Mouse (Mus musculus) testis, adult 2 months (tissue): Measurements from ENCODE around the gene Zfp467.
A peak's percentile ranks its signal among the peaks of the same experiment; 100 is the strongest.

Source experiments
- CTCF ChIP-seq: fragments of 200-500 bp; IDR thresholded peaks from 2 replicates; pipeline ENCODE4 v1.5.1; 2012; ENCODE audit warnings: low read depth, mild to moderate bottlenecking, inconsistent platforms, low read length, moderate library complexity; ENCODE audit not compliant: control insufficient read depth, insufficient read depth, insufficient replicate concordance
- POLR2A ChIP-seq: fragments of 200-500 bp; IDR thresholded peaks from 2 replicates; pipeline ENCODE4 v1.6.1; 2012; ENCODE audit warnings: low read depth, mild to moderate bottlenecking, inconsistent platforms, low read length, moderate library complexity; ENCODE audit not compliant: control insufficient read depth

DNA sequence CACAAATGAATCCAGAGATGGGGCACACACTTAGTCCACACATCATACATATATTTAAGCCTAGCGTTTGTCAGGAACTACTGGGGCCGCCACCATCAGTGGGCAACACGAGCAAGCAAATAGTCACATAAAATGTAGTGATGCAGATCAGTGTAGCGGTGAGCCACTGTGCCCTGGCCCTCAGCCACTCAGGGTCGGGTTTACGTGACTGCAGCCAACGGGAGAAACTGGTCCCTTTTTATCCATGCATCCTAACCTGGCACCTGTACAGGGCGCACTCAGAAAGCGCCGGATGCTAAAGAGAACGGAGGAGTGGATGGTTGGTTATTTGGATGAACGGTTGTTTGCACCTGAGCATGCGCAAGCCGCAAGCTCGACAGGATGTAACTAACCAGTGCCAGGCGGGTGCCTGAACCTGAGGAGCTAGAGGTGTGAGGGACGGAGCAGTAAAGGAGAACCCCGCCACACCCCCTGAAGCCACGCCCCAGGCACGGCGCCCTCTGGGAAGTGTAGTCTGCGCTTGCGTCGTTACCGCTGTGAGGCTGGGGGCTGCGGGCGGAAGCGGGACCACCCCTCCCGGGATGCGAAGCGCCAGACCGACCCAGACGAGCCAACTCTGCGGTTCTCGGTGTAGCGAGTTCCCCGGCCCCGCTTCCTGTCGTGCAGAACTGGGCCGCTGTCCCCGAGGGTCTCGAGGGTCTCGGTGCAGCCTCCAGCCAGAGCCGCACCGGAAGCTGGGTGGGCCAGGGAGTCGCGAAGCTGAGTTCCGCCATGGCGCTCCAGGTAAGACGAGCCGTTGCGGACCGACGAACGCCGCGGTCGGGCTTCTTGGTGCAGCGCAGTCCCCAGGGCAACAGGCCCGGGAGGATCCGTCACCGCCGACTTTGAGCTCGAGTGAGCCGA is 50.3 kb downstream of the Zfp467 start, which contains the start of gene Krba1:
- TF ChIP-seq CTCF: no peak
- TF ChIP-seq POLR2A: peak; percentile 32; the same call in 1 of the 2 replicates
